Mouse (Mus musculus) heart, embryonic 14.5 days (tissue): ENCODE results near the gene Gm48551. TPM values are rescaled to one million over a fixed set of nuclear protein-coding genes. Genes with fewer than 3 reads are reported as not detected.

ENCODE experiments used
- ATAC-seq: fragments of 200-750 bp; cut with Nextera tagmentation; 2 replicates; pipeline ENCODE4 v1.8.0; 2017; ENCODE audit warnings: low read depth, moderate TSS enrichment; ENCODE audit not compliant: insufficient number of reproducible peaks, insufficient read depth, low FRiP score
- H3K27ac ChIP-seq, 2 experiments: fragments of 200-500 bp in 1 of 2; fragments of 300-500 bp in 1 of 2; sonication (generic) in 1 of 2; replicated peaks in 1 of 2; 2 replicates each; pipeline ENCODE4 v1.5.1; 2012 to 2014; ENCODE audit warnings: low read depth in 2 of 2, low read length in 2 of 2, control low read depth in 1 of 2, mild to moderate bottlenecking in 1 of 2, mixed read lengths in 1 of 2; ENCODE audit not compliant: control insufficient read depth in 1 of 2, insufficient read depth in 1 of 2
- H3K27me3 ChIP-seq: fragments of 300-500 bp; sonication (generic); 2 replicates; pipeline ENCODE4 v1.6.1; 2014; ENCODE audit warnings: mild to moderate bottlenecking, low read length, control low read depth; ENCODE audit not compliant: control insufficient read depth, insufficient read depth
- H3K36me3 ChIP-seq: fragments of 300-500 bp; sonication (generic); 2 replicates; pipeline ENCODE4 v1.6.1; 2014; ENCODE audit warnings: mild to moderate bottlenecking, control low read depth, low read length, mixed read lengths; ENCODE audit not compliant: control insufficient read depth, insufficient read depth
- H3K4me1 ChIP-seq, 2 experiments: fragments of 200-500 bp in 1 of 2; fragments of 300-500 bp in 1 of 2; sonication (generic) in 1 of 2; 2 replicates each; pipeline ENCODE4 v1.6.1; 2012 to 2014; ENCODE audit warnings: low read length in 2 of 2, control low read depth in 1 of 2, mixed read lengths in 1 of 2; ENCODE audit not compliant: control insufficient read depth in 2 of 2, insufficient read depth in 2 of 2
- H3K4me2 ChIP-seq: fragments of 300-500 bp; sonication (generic); 2 replicates; pipeline ENCODE4 v1.6.1; 2014; ENCODE audit warnings: mild to moderate bottlenecking, low read length
- H3K4me3 ChIP-seq, 2 experiments: fragments of 200-500 bp in 1 of 2; fragments of 300-500 bp in 1 of 2; sonication (generic) in 1 of 2; 2 replicates each; pipeline ENCODE4 v1.5.1; 2012 to 2014; ENCODE audit warnings: low read length in 2 of 2, mild to moderate bottlenecking in 2 of 2, control low read depth in 1 of 2, low read depth in 1 of 2, moderate library complexity in 1 of 2; ENCODE audit not compliant: control insufficient read depth in 1 of 2, insufficient read depth in 1 of 2
- H3K9ac ChIP-seq: fragments of 300-500 bp; sonication (generic); 2 replicates; pipeline ENCODE4 v1.6.1; 2014; ENCODE audit warnings: mild to moderate bottlenecking, low read length
- H3K9me3 ChIP-seq: fragments of 300-500 bp; sonication (generic); 2 replicates; pipeline ENCODE4 v1.6.1; 2016; ENCODE audit warnings: low read length, control low read depth; ENCODE audit not compliant: control insufficient read depth
- WGBS: fragments of 180-500 bp; shearing (Covaris S2); extraction: QIAGEN DNeasy Blood & Tissue Kit; methylation state at CpG from one replicate; pipeline ENCODE4 v1.1.7; 2014; 5-methylcytosine and 5-hydroxymethylcytosine counted together
- polyA plus RNA-seq: library from polyadenylated mRNA; unstranded; fragments of >200 nt; fragmentation: Nextera tagmentation; extraction: Ambion mirVana; gene quantifications from 2 replicates; pipeline ENCODE4 v1.2.1, GENCODE M21; 2014

The Gm48551 gene
- polyA plus RNA-seq, 1 experiment from 2014 or later, result 1.7 TPM

DNA sequence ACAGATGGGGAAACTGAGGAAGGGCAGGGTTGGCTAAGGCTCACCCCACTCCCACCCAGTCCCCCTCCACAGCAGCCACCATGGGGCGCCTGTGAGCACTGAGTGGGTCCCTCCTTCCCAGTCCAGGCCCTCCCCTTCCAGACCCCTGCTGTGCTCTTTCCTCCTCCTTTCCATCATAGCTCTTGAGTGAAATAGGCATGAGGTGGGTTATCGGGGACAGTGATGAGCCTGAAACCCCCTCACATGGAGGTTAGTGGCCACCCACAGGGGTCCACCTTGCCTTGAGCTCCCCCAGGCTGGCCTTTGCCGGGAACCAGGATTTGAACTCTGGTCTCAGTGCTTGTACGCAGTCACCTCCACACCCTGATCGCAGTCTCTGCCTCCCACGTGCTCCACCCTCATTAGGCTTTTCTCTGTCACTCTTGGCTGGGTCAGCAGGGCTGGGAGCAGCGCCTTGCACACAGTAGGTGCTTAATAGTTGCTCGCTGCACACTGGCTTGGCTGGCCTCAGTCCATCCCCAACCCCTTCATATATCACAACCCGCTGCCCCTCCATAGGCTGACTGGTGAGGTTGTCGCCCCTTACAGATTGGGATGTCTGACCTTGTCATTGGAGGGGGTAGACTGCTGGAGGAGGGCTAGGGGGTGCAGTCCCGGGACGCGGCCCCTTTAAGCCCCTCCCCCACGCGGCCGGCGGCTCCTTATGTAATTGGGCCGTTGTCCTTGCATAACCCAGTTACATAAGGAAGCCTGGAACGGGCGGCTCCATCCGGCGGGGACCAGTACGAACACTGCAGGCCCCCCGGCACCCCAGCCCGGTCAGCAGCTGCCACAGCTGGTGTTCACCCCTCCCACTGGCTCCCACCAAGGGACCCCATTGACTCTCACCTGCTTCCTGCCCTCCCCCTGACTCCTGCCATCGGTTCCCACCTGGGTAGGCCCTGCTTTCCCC lies 29.3 kb downstream of the Gm48551 start:
- H3K27me3 ChIP-seq, result no peaks in the 10 kb centered on the region
- H3K9me3 ChIP-seq, result no peaks in the 10 kb centered on the region
- peak overlapping the region; percentile 46 for H3K9ac ChIP-seq
- H3K4me2 ChIP-seq, result peak overlapping the region; percentile 44
- H3K27ac ChIP-seq, result peak overlapping the region in 1 of 2 experiments; percentile 97; a peak in 2 of 4 replicates
- 34% methylated on average over 26 of the region's 26 CpGs for WGBS
- 0 out of 4 replicates have a peak overlapping the region, but pooled peaks of 1 of the 2 experiments have one; percentile 13 for H3K4me3 ChIP-seq
- no peak for ATAC-seq
- peaks cover 22% of the 10 kb centered on the region for H3K36me3 ChIP-seq
- H3K4me1 ChIP-seq, result peaks cover 64 to 92% of the 10 kb centered on the region in 2 experiments

DNA sequence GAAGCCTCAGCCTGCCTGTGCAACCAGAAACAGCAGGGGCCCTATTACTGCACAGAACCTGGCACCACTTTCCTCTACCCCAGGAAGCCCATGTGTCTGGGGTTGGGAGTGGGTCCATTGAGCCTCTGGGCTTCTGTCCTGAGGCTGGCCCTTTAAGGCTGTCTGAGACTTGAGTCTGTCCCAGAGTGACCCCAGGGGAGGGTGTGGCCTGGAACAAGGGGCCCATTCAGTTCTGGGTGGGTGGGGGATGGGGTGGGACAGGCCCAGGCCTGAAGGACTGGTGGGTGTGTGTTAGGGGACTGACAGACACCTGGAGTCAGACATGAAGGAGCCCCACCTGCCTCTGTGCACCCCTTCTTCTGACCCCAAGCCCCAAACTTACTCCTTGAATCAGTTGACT lies 30.4 kb downstream of the Gm48551 start:
- ATAC-seq, result no peak
- no peak overlapping the region for H3K4me3 ChIP-seq
- H3K9me3 ChIP-seq, result no peaks in the 10 kb centered on the region
- no peaks in the 10 kb centered on the region for H3K27me3 ChIP-seq
- no peak overlapping the region; the same call in 1 of the 2 replicates for H3K9ac ChIP-seq
- 0 out of 4 replicates have a peak overlapping the region, but pooled peaks of 1 of the 2 experiments have one; percentile 44 for H3K27ac ChIP-seq
- H3K4me1 ChIP-seq, result peaks cover 65 to 90% of the 10 kb centered on the region in 2 experiments
- 0 out of 2 replicates have a peak overlapping the region, but pooled peaks have one; percentile 44 for H3K4me2 ChIP-seq
- H3K36me3 ChIP-seq, result peaks cover 32% of the 10 kb centered on the region

DNA sequence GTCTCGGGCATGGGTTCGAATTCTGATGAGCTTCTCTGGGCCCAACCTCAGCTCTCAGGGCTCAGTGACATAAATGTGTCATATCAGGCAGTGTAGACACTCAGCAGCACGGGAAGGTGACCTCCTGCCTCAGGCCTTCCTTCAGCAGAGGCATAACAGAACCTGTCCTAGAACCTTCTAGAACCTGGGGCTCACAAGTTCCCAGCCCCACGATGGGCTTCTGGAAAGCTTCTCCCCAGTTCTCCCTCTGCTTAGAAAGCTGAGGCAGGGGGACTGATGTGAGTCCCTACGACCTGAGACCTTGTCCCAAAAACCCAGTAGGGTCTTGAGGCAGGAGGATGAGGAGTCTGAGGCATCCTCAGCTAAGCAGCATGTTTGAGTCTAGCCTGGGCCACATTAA lies 30.9 kb downstream of the Gm48551 start:
- Histone ChIP-seq H3K4me3 (no peak overlapping the region), H3K9ac (no peak overlapping the region), H3K36me3 (peaks cover 37% of the 10 kb centered on the region), H3K27me3 (no peaks in the 10 kb centered on the region), H3K9me3 (no peaks in the 10 kb centered on the region), H3K4me2 (no peak overlapping the region), H3K27ac (no peak overlapping the region), H3K4me1 (peaks cover 65 to 86% of the 10 kb centered on the region in 2 experiments)
- 85% methylated on average over 5 of the region's 5 CpGs for whole genome bisulfite sequencing
- no peak for ATAC-seq

GRCm38 (mm10) chr10:81415549-81416310 lies 31.5 kb downstream of the Gm48551 start:
- Histone ChIP-seq H3K36me3 (peaks cover 42% of the 10 kb centered on the region), H3K27me3 (no peaks in the 10 kb centered on the region), H3K27ac (no peak overlapping the region; a peak in 1 of 4 replicates), H3K4me3 (no peak overlapping the region), H3K9me3 (no peaks in the 10 kb centered on the region), H3K9ac (no peak overlapping the region), H3K4me1 (peaks cover 61 to 81% of the 10 kb centered on the region in 2 experiments), H3K4me2 (no peak overlapping the region)
- WGBS, result 73% methylated on average over 17 of the region's 17 CpGs
- ATAC-seq, result no peak

DNA sequence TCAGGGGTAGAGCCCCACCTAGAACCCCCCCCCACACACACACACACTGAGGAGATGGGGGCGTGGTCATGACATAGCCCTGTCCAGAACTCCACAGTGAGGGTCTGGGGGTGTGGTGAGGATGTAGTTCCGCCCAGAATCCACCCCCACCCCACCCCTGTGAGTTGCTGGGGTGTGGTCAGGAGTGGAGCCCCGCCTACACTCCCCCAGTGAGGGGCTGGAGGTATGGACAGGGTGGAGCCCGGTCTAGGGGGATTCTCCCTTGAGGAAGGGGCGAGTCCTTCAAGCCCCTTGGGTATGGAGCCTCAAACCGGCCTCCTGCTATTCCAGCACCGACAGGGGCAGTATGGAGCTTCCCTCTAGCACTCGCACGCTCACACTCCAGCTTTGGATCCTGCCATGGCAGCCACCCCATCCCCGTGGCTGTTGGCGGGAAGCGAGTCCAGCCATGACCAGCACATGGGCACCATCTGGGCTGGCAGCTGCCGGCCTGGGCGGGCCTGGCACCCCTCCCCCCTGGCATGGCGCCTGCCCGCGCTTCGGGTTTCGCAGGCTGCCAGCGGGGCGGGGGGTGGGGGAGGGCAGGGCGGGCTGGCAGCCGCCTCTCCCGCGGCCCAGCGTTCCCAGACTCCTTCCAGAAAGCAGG lies 32.4 kb downstream of the Gm48551 start:
- H3K27ac ChIP-seq, result peak overlapping the region in 1 of 2 experiments; percentile 59; a peak in 2 of 4 replicates
- 4% methylated on average over 23 of the region's 26 CpGs for WGBS
- H3K4me3 ChIP-seq, result peak overlapping the region; percentile 31 to 32
- H3K4me1 ChIP-seq, result peaks cover 53 to 71% of the 10 kb centered on the region in 2 experiments
- peaks cover 42% of the 10 kb centered on the region for H3K36me3 ChIP-seq
- H3K9ac ChIP-seq, result peak overlapping the region; percentile 68
- H3K9me3 ChIP-seq, result no peaks in the 10 kb centered on the region
- ATAC-seq, result peak; percentile 34
- peak overlapping the region; percentile 73 for H3K4me2 ChIP-seq
- H3K27me3 ChIP-seq, result no peaks in the 10 kb centered on the region

DNA sequence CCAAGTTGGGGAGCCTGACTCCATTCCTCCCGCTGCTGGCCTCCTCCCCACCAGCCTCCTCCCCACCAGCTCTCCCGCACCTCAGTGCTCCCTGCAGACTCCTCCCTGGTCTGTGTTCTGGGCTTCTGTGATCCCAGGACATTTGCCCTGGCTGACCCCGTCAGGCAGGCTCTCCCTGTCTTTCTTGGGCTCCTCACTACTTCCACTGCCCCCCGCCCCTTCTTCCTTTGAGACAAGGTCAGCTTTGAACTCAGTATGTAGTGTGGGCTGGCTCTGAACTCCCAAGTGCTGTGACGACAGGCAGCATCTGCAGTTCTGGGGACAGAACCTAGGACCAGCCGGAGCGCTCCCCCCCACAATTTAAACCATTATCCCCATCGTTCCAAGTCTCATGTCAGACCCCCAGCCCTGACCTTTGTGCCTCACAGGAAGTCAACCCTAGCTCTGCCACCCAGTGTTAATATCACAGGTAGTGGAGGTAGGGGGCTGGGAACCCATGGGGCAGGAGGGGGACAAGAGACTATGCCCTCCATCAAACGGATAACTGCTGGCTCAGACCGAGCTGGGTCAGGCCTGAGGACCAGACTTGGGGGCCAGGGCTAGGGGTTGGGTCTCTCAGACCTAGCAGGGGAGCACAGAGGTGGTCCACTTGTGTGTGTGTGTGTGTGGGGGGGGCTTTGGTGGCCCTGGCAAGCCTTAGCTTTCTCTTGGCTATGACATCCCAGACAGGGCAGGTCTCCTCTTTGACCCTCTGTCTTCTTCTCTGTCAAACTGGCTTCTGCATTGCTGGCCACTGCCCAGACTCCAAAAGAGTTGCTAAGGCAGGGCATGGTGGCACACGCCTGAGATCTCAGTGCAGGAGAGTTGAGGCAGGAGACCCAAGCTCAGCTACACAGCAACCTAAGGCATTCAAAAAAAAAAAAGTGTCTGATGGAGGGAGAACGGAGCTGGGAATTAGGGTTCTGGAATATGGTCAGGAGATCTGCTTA lies 33.3 kb downstream of the Gm48551 start:
- Histone ChIP-seq H3K27ac (peak overlapping the region in 1 of 2 experiments; percentile 59; a peak in 2 of 4 replicates), H3K4me3 (peak overlapping the region in 1 of 2 experiments; percentile 31; a peak in 3 of 4 replicates), H3K36me3 (peaks cover 40% of the 10 kb centered on the region), H3K4me2 (peak overlapping the region; percentile 73), H3K27me3 (no peaks in the 10 kb centered on the region), H3K9me3 (no peaks in the 10 kb centered on the region), H3K9ac (peak overlapping the region; percentile 68), H3K4me1 (peaks cover 45 to 63% of the 10 kb centered on the region in 2 experiments)
- ATAC-seq, result no peak
- 56% methylated on average over 12 of the region's 12 CpGs for WGBS
